Mouse (Mus musculus) embryonic facial prominence, embryonic 13.5 days (tissue): ENCODE measurements around the gene Kcne1. TPM values are rescaled to one million over a fixed set of nuclear protein-coding genes. Genes with fewer than 3 reads are reported as not detected.

Experiments
- ATAC-seq: fragments of 200-750 bp; cut with Nextera tagmentation; 2 replicates; pipeline ENCODE4 v1.8.0; 2017; ENCODE audit warnings: low read depth; ENCODE audit not compliant: insufficient number of reproducible peaks, insufficient read depth, low FRiP score, low TSS enrichment
- H3K27ac ChIP-seq: fragments of 300-500 bp; sonication (generic); 2 replicates; pipeline ENCODE4 v1.5.1; 2015; ENCODE audit warnings: moderate library complexity, mild to moderate bottlenecking, inconsistent platforms
- H3K27me3 ChIP-seq: fragments of 300-500 bp; sonication (generic); 2 replicates; pipeline ENCODE4 v1.6.1; 2015; ENCODE audit warnings: mild to moderate bottlenecking, inconsistent platforms
- H3K36me3 ChIP-seq: fragments of 300-500 bp; sonication (generic); 2 replicates; pipeline ENCODE4 v1.6.1; 2015; ENCODE audit warnings: mild to moderate bottlenecking, inconsistent platforms
- H3K4me1 ChIP-seq: fragments of 300-500 bp; sonication (generic); 2 replicates; pipeline ENCODE4 v1.6.1; 2015; ENCODE audit warnings: inconsistent platforms
- H3K4me2 ChIP-seq: fragments of 300-500 bp; sonication (generic); 2 replicates; pipeline ENCODE4 v1.6.1; 2015; ENCODE audit warnings: moderate library complexity, mild to moderate bottlenecking, inconsistent platforms
- H3K4me3 ChIP-seq: fragments of 300-500 bp; sonication (generic); 2 replicates; pipeline ENCODE4 v1.5.1; 2015; ENCODE audit warnings: mild to moderate bottlenecking, inconsistent platforms
- H3K9ac ChIP-seq: fragments of 300-500 bp; sonication (generic); 2 replicates; pipeline ENCODE4 v1.6.1; 2015; ENCODE audit warnings: mild to moderate bottlenecking, inconsistent platforms
- H3K9me3 ChIP-seq: fragments of 300-500 bp; sonication (generic); 2 replicates; pipeline ENCODE4 v1.6.1; 2016; ENCODE audit warnings: inconsistent platforms
- WGBS: fragments of 180-500 bp; shearing (Covaris S2); methylation state at CpG from one replicate; pipeline ENCODE4 v1.1.7; 2015; ENCODE audit warnings: mixed read lengths; 5-methylcytosine and 5-hydroxymethylcytosine counted together
- polyA plus RNA-seq: library from polyadenylated mRNA; unstranded; fragments of >200 nt; fragmentation: Nextera tagmentation; extraction: Ambion mirVana; gene quantifications from 2 replicates; pipeline ENCODE4 v1.2.1, GENCODE M21; 2015

Gene Kcne1
- polyA plus RNA-seq, 1 experiment from 2014 or later = 0.13 TPM

DNA sequence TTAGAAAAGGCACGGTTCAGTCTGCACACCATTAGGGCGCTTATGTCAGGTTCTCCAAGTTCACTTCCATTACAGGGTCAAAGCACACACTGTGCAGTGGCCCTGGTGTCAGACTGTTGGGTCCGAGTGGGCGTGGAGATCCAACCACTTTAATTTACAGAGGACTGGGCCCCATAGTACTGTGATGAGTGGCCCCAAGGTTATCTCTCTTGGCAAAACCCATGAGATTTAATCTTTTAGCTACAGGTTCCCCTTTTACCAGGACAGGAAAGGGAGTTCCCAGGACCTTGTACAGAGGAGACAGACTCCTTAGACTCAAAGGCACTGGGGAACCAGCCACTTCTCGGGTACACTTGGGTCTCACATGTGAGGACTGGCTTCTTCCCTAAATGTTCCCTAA is 3.9 kb downstream of the Kcne1 start:
- Histone ChIP-seq H3K9ac (no peak overlapping the region), H3K4me1 (peaks cover 58% of the 10 kb centered on the region), H3K4me2 (no peak overlapping the region), H3K36me3 (no peaks in the 10 kb centered on the region), H3K9me3 (no peaks in the 10 kb centered on the region), H3K4me3 (no peak overlapping the region), H3K27ac (no peak overlapping the region), H3K27me3 (peaks cover 57% of the 10 kb centered on the region)
- WGBS = 81% methylated on average over 5 of the region's 5 CpGs
- ATAC-seq = no peak

DNA sequence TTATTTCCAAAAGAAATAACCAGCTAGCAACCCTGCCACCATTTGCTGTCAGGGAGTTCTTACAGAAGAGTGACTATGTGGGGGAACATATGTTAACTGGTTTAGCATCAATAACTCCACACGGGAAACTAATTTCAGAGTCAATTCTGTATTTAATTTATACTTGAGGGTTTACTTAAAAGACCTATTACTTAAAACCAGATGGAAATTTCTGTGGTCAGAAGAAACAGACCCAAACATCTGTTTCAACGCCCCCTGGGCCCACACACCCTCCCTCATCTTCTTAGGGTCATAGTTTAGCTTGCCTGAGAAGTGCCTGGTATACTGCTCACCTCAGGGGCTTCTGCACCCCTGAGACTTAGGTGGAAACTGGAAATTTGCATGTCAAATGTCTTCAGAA is 5.4 kb downstream of the Kcne1 start:
- no peak overlapping the region for H3K9ac ChIP-seq
- ATAC-seq = no peak
- 17% methylated on average over 2 of the region's 2 CpGs for WGBS
- peaks cover 60% of the 10 kb centered on the region for H3K27me3 ChIP-seq
- H3K4me1 ChIP-seq = peaks cover 53% of the 10 kb centered on the region
- no peaks in the 10 kb centered on the region for H3K9me3 ChIP-seq
- no peak overlapping the region for H3K4me3 ChIP-seq
- no peak overlapping the region; the same call in 1 of the 2 replicates for H3K27ac ChIP-seq
- no peak overlapping the region for H3K4me2 ChIP-seq
- no peaks in the 10 kb centered on the region for H3K36me3 ChIP-seq

DNA sequence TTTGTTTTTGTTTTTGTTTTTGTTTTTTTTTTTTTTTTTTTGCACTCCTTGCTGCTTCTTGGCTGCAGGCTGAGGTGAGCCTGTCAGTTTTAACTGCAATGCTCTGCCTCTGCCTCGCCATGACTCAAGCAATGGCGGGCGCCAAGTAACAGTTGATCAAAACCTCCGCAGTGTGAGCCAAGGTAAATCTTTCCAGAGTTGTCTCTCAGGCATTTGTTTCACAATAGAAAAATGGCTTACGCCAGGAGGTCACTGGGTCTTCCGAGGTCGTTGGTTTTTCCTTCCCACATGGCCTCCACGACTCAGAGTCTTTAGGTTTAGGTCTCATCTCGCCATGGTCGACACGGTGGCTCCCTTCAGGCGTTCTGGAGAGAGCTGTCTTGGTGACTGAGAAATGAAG is 6.0 kb downstream of the Kcne1 start:
- no peak overlapping the region for H3K9ac ChIP-seq
- no peak overlapping the region for H3K4me3 ChIP-seq
- 78% methylated on average over 12 of the region's 12 CpGs for WGBS
- ATAC-seq = no peak
- H3K36me3 ChIP-seq = no peaks in the 10 kb centered on the region
- peak overlapping the region; percentile 18; the same call in 1 of the 2 replicates for H3K27ac ChIP-seq
- no peak overlapping the region for H3K4me2 ChIP-seq
- H3K4me1 ChIP-seq = peaks cover 49% of the 10 kb centered on the region
- H3K27me3 ChIP-seq = peaks cover 62% of the 10 kb centered on the region
- H3K9me3 ChIP-seq = no peaks in the 10 kb centered on the region

DNA sequence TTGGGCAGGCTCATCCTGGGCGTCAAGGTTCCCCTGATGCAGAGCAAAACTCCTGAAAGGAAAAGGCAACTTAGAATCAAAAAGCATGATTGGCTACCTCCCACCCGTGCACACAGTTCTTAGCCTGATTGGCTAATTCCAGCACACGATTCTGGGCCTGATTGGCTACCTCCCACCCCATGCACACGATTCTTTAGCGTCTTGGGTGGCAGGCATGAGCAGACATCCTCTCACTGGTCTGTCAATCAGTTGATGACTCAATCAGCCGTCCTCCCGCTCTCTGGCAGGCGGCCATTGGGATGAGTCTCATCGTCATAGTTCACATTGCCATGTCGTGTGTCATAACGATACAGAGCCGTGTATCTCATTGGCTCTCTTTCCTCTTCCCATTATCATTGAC is 10.3 kb downstream of the Kcne1 start:
- H3K4me3 ChIP-seq = no peak overlapping the region
- H3K4me1 ChIP-seq = peaks cover 7% of the 10 kb centered on the region
- no peak overlapping the region for H3K9ac ChIP-seq
- ATAC-seq = no peak
- H3K9me3 ChIP-seq = no peaks in the 10 kb centered on the region
- peaks cover 52% of the 10 kb centered on the region for H3K27me3 ChIP-seq
- no peak overlapping the region for H3K4me2 ChIP-seq
- H3K27ac ChIP-seq = no peak overlapping the region
- H3K36me3 ChIP-seq = no peaks in the 10 kb centered on the region
- 84% methylated on average over 12 of the region's 12 CpGs for WGBS

DNA sequence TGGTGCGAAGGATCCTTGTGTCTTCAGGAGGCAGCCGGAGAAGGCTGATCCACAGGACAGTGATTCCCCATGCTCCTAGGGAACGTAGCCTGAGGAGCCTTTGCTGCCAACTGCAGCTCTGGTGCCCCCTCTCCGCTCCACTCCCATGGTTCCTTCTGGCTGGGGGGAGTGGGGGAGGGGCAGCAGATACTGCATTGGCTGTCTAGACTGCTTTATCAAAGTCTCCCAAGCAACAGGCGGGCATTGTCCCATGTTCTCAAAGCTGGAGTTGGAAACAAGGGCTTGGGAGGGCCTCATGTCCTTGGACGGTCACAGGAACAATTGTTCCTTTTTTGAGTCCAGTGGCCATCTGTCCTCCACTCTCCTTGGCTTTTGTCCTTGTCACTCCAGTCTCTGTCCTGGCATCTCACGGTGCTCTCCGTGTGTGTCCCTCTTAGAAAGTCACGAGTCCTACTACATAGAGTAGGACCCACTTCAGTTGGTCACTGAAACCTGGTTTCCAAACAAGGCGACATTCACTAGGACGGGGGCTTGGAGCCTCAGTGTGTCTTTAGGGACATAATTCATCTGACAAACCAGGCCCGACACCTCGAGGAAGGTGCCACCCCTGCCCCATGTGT is 12.9 kb downstream of the Kcne1 start:
- Histone ChIP-seq H3K9ac (no peak overlapping the region), H3K27ac (no peak overlapping the region), H3K9me3 (no peaks in the 10 kb centered on the region), H3K36me3 (no peaks in the 10 kb centered on the region), H3K4me1 (peaks cover 1% of the 10 kb centered on the region), H3K4me3 (no peak overlapping the region), H3K4me2 (no peak overlapping the region), H3K27me3 (peaks cover 44% of the 10 kb centered on the region)
- ATAC-seq = no peak
- WGBS = 65% methylated on average over 13 of the region's 13 CpGs

DNA sequence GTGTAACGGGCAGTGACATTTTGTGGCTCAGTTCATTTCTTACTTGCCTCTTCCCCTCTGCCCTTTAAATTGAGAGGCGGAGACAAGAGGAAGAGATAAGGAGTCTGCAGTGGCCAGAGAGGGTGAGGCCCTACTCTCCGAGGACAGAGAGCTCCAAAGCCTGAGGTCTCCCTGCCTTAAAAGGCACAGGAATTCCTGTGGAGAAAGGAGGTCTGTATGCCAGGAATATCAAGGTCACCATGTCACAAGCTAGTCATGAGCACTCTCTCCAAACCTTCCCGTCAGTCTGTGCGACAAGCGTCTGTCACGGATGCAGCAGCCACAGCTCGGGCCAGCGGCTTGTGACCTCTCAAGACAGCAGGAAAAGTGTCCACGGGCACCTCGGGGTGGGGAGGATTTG is 14.1 kb downstream of the Kcne1 start:
- peaks cover 13% of the 10 kb centered on the region for H3K4me1 ChIP-seq
- ATAC-seq = no peak
- no peak overlapping the region for H3K4me2 ChIP-seq
- no peaks in the 10 kb centered on the region for H3K9me3 ChIP-seq
- H3K36me3 ChIP-seq = no peaks in the 10 kb centered on the region
- peaks cover 37% of the 10 kb centered on the region for H3K27me3 ChIP-seq
- WGBS = 64% methylated on average over 11 of the region's 11 CpGs
- no peak overlapping the region for H3K9ac ChIP-seq
- H3K27ac ChIP-seq = no peak overlapping the region
- no peak overlapping the region for H3K4me3 ChIP-seq

DNA sequence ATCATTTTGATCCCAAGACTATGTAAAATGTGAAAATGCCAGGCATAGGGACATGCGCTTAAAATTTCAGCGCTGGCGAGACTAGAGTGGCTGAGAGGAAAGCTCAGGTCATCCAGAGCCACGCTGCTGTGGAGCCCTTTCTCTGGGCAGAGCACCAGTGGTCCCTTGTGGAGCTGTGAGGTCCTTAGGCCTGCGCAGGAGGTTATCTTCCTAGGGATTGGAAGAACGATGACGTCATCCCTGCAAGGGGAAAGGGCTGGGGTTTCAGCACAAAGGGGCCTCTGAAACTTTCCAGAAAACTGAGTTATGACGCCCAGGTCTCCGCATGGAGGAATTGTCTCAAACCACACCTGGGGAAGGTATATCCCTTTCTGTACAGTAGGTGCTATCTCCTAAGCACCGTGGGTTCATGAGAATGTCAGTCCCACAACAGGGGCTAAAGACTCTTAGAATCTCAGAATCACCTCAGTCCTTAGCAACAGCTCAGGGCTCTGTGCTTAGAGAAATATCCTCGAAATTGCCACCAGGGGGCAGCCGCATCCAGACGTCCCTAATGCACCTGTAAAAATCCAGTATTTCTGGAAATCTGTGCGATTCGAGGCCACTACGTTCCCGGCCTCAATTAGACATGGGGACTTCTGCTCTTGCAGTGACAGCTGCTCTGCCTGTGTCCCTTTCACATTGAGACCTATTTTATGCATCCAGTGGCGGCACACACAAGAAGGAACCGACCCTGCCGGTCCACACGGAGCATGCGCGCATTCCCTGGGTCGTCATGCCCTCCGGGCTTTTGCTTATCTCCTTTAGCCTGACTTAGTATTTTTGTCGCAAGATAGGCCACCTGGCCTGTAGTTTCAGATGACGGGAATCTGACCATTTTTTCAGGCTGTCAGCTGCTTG is 18.4 kb downstream of the Kcne1 start:
- peaks cover 15% of the 10 kb centered on the region; the same call in 1 of the 2 replicates for H3K27me3 ChIP-seq
- no peaks in the 10 kb centered on the region for H3K9me3 ChIP-seq
- peak overlapping the region; percentile 19; the same call in 1 of the 2 replicates for H3K4me3 ChIP-seq
- H3K4me1 ChIP-seq = peaks cover 15% of the 10 kb centered on the region
- no peaks in the 10 kb centered on the region for H3K36me3 ChIP-seq
- 27% methylated on average over 27 of the region's 27 CpGs for WGBS
- H3K4me2 ChIP-seq = peak overlapping the region; percentile 53
- peak; percentile 53; the same call in 1 of the 2 replicates for ATAC-seq
- H3K9ac ChIP-seq = no peak overlapping the region
- H3K27ac ChIP-seq = no peak overlapping the region

DNA sequence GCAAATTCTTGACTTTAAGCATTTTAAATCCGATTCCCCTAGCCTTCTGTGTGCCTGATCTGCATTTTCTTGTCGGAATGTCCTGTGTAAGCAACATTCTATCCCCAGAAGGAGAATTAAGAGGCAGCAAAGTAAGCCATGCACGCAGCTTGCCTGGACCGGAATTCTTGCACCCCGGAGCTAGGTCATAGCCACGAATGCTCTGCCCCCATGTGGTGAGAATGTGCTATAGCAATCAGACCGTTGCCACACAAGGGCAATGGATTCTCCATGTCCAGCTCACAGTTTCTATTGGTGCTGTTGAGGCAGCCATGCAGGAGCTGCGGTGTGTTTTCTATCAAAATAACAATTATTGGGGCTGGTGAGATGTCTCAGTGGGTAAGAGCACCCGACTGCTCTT is 23.0 kb downstream of the Kcne1 start:
- Histone ChIP-seq H3K27me3 (peaks cover 19% of the 10 kb centered on the region; the same call in 1 of the 2 replicates), H3K4me1 (peaks cover 23% of the 10 kb centered on the region), H3K4me3 (no peak overlapping the region), H3K27ac (no peak overlapping the region), H3K9me3 (no peaks in the 10 kb centered on the region), H3K9ac (no peak overlapping the region), H3K4me2 (peak overlapping the region; percentile 36), H3K36me3 (no peaks in the 10 kb centered on the region)
- 0 out of 2 replicates have a peak, but pooled peaks have one; percentile 28 for ATAC-seq
- 3% methylated on average over 9 of the region's 9 CpGs for WGBS

DNA sequence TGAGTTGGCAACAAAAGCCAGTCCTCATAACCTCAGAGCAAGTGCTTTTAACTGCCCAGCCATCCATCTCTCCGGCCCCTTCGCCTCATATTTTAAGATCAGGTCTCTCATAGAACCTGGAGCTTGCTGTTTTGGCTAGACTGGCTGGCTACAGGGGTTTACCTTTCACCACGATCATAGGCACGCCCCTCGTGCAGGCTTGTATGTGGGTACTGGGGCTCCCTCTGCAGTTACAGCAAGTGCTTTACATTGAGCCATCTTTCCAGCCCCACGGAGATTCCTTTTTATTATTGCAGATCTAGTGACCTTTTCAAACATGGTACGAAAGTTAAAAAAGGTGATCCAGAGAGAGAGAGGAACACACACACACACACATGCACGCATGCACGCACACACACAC is 24.7 kb downstream of the Kcne1 start:
- Histone ChIP-seq H3K4me3 (no peak overlapping the region), H3K9me3 (no peaks in the 10 kb centered on the region), H3K36me3 (no peaks in the 10 kb centered on the region), H3K4me2 (no peak overlapping the region), H3K9ac (no peak overlapping the region), H3K27me3 (peaks cover 12% of the 10 kb centered on the region; the same call in 1 of the 2 replicates), H3K4me1 (peaks cover 19% of the 10 kb centered on the region; the same call in 1 of the 2 replicates), H3K27ac (no peak overlapping the region)
- WGBS = 61% methylated on average over 9 of the region's 9 CpGs
- ATAC-seq = no peak

DNA sequence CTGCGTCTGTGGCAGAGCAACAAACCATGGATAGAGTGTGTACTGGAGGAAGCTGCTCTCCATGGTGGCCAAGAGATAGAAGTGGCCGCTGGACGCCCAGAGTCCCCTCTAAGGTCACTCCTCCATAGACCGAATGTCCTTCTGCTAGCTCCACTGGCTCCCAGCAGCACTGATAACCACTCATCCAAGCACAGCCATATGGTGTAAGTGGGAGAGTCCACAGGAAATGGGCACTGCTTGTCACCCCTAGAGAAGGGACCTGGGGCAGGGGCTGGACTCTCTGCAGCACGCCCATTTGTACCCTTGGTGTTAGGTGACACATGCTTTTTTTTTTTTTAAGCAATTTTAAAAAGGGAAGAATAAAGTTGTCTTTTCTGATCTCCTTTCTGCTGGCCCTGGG is 28.3 kb downstream of the Kcne1 start:
- no peaks in the 10 kb centered on the region for H3K9me3 ChIP-seq
- WGBS = 82% methylated on average over 5 of the region's 5 CpGs

DNA sequence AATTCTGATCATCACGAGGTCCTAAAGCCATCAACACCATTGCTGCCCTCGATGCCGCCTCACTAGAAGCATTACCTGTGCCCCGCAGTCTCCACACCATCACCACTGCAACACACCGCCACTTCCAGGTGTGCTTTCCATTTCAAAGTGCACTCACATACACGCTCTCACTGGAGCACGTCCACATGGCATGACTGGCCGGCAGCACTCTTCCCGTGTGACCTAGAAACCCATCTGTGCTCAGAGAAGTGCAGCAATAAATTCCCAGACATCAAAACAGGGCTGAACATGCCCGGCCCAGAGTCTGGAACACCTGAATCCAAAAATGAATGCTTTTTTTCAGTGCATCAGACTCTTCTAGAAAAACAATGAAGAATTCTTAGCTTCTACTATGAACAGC is 31.4 kb downstream of the Kcne1 start:
- Histone ChIP-seq H3K4me1 (peaks cover 17% of the 10 kb centered on the region; the same call in 1 of the 2 replicates), H3K27me3 (no peaks in the 10 kb centered on the region), H3K9me3 (no peaks in the 10 kb centered on the region), H3K27ac (no peak overlapping the region), H3K4me3 (no peak overlapping the region), H3K9ac (no peak overlapping the region), H3K4me2 (no peak overlapping the region), H3K36me3 (no peaks in the 10 kb centered on the region)
- no peak for ATAC-seq
- WGBS = 88% methylated on average over 10 of the region's 10 CpGs

More for the DNA sequence above, 28.3 kb downstream of the Kcne1 start:
- H3K27me3 ChIP-seq = peaks cover 5% of the 10 kb centered on the region; the same call in 1 of the 2 replicates
- no peak overlapping the region for H3K4me2 ChIP-seq
- ATAC-seq = no peak
- H3K36me3 ChIP-seq = no peaks in the 10 kb centered on the region
- peaks cover 19% of the 10 kb centered on the region; the same call in 1 of the 2 replicates for H3K4me1 ChIP-seq
- H3K9ac ChIP-seq = no peak overlapping the region
- no peak overlapping the region for H3K27ac ChIP-seq
- H3K4me3 ChIP-seq = no peak overlapping the region

DNA sequence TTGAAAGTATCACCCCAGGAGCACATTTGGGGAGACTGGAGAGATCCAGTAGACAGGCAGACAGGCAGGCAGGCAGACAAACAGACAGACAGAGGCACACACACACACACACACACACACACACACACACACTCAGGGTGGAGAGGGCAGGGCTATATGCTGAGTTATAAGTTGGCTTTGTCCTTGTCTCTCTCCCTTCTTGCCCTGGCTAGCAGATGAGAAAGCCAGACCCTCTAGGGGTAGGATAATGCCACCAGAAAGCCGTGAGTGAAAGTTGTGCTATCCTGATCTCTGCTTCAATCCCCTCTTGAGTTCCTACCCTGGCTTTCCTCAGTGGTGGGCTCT is 34.2 kb downstream of the Kcne1 start:
- ATAC-seq = no peak
- Histone ChIP-seq H3K4me2 (no peak overlapping the region), H3K27ac (no peak overlapping the region), H3K9me3 (no peaks in the 10 kb centered on the region), H3K4me3 (no peak overlapping the region), H3K4me1 (0 out of 2 replicates have a peak, but pooled peaks cover 5% of the 10 kb centered on the region), H3K27me3 (no peaks in the 10 kb centered on the region), H3K36me3 (no peaks in the 10 kb centered on the region), H3K9ac (no peak overlapping the region)
- WGBS = 35% methylated on average over 1 of the region's 1 CpGs
